Mouse (Mus musculus) limb, embryonic 14.5 days (tissue): ENCODE measurements around the gene Col4a2. TPM values are rescaled to one million over a fixed set of nuclear protein-coding genes. Genes with fewer than 3 reads are reported as not detected.

Experiments used
- ATAC-seq: fragments of 200-750 bp; cut with Nextera tagmentation; 2 replicates; pipeline ENCODE4 v1.8.0; 2017; ENCODE audit warnings: low read depth, moderate number of reproducible peaks, moderate TSS enrichment; ENCODE audit not compliant: low FRiP score
- DNase-seq: peaks from one replicate; pipeline ENCODE4 v3.0.0-alpha.2; 2015; ENCODE audit warnings: low spot score
- H3K27ac ChIP-seq: fragments of 300-500 bp; sonication (generic); replicated peaks from 2 replicates; pipeline ENCODE4 v1.5.1; 2014; ENCODE audit warnings: low read depth, mild to moderate bottlenecking, low read length, moderate library complexity, mixed read lengths
- H3K27me3 ChIP-seq: fragments of 300-500 bp; sonication (generic); 2 replicates; pipeline ENCODE4 v1.6.1; 2014; ENCODE audit warnings: low read length, mixed read lengths; ENCODE audit not compliant: control insufficient read depth, insufficient read depth
- H3K36me3 ChIP-seq: fragments of 300-500 bp; sonication (generic); 2 replicates; pipeline ENCODE4 v1.6.1; 2014; ENCODE audit warnings: mild to moderate bottlenecking, low read length, moderate library complexity, mixed read lengths; ENCODE audit not compliant: control insufficient read depth, insufficient read depth
- H3K4me1 ChIP-seq: fragments of 300-500 bp; sonication (generic); 2 replicates; pipeline ENCODE4 v1.6.1; 2014; ENCODE audit warnings: antibody characterized with exemption, low read length, mixed read lengths; ENCODE audit not compliant: control insufficient read depth, insufficient read depth
- H3K4me2 ChIP-seq: fragments of 300-500 bp; sonication (generic); replicated peaks from 2 replicates; pipeline ENCODE4 v1.6.1; 2014; ENCODE audit warnings: low read depth, mild to moderate bottlenecking, low read length, moderate library complexity; ENCODE audit not compliant: severe bottlenecking
- H3K4me3 ChIP-seq: fragments of 300-500 bp; sonication (generic); replicated peaks from 2 replicates; pipeline ENCODE4 v1.5.1; 2014; ENCODE audit warnings: low read length
- H3K9ac ChIP-seq: fragments of 300-500 bp; sonication (generic); 2 replicates; pipeline ENCODE4 v1.6.1; 2014; ENCODE audit warnings: mild to moderate bottlenecking, low read depth, low read length, moderate library complexity; ENCODE audit not compliant: severe bottlenecking
- H3K9me3 ChIP-seq: fragments of 300-500 bp; sonication (generic); 2 replicates; pipeline ENCODE4 v1.6.1; 2016; ENCODE audit warnings: low read length; ENCODE audit not compliant: control insufficient read depth
- POLR2A ChIP-seq: fragments of 200-500 bp; IDR thresholded peaks from 2 replicates; pipeline ENCODE4 v1.8.0; 2012; ENCODE audit warnings: inconsistent platforms, mild to moderate bottlenecking, moderate library complexity, borderline replicate concordance; ENCODE audit not compliant: insufficient read depth, insufficient read length; ENCODE audit errors: extremely low read depth
- WGBS: fragments of 180-500 bp; shearing (Covaris S2); extraction: QIAGEN DNeasy Blood & Tissue Kit; methylation state at CpG from one replicate; pipeline ENCODE4 v1.1.7; 2014; 5-methylcytosine and 5-hydroxymethylcytosine counted together
- polyA plus RNA-seq, 2 experiments: library from polyadenylated mRNA; depleted of rRNA in 1 of 2; stranded (reverse) in 1 of 2; unstranded in 1 of 2; fragments of >200 nt; fragmentation: Nextera tagmentation in 1 of 2; extraction: Ambion mirVana in 1 of 2; gene quantifications; 2 replicates each; pipeline versions ENCODE4 v1.2.1 to v1.2.3; 2012 to 2014

Gene Col4a2
- polyA plus RNA-seq, 2 experiments = 76.4 to 89.0 TPM

DNA sequence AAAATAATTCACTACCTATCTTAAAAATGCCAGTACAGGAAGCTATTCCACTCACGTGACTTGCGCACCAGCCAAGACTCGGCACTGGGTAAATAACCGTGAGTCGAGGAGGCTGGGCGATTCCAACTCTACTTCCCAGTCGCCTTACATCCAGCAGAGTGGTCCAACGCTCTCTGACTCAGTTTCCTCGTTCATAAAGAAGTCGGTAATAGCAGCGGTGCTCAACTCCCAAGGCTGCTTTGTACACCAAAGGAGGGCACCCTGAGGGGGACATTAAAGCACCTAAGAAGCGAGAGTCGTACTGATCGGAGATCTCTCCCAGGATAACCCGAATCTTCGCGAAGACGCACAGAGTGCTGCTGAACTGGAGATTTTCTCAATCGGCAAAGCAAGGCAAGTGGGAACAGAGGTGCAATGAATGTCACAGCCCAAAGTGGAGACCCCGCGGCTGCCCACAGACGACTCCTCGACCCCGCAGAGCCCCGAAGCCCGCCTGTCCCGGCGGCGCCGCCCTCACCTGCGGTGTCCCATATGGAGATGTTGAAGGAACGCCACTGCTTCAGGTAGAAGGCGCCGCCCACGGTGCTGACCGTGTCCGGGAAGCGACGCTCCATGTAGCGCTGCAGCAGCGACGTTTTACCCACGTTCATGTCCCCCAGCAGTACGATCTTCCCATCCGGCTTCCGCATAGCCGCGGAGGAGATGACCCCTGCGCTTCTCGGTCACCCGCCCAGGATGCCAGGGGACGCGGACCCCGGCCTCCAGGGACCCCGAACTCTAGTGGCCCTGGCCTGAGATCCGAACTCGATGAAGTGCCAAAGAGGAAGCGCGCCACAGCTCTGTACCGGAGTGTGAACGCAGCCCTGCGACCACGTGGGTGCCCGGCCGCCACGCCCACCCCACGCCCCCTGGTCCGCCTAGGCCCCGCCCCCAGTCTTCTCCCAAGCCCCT is 165.5 kb downstream of the Col4a2 start, which contains the start of gene Rab20:
TSS of gene Rab20 (minus strand) at position 900 of the 951 bp plus-strand sequence.
- H3K4me2 ChIP-seq = peak within 1 kb of the TSS; percentile 100
- DNase-seq (peak; percentile 70), ATAC-seq (peak; percentile 81)
- H3K9ac ChIP-seq = peak within 1 kb of the TSS; percentile 45; the same call in 1 of the 2 replicates
- peak within 1 kb of the TSS; percentile 53 for H3K4me3 ChIP-seq
- H3K27me3 ChIP-seq = peaks cover 41% of the 10 kb centered on the region
- no peak for TF ChIP-seq POLR2A
- H3K4me1 ChIP-seq = peaks cover 20% of the 10 kb centered on the region
- H3K36me3 ChIP-seq = no peaks in the 10 kb centered on the region
- WGBS = under 1% methylated on average over 50 of the region's 69 CpGs
- H3K9me3 ChIP-seq = no peaks in the 10 kb centered on the region
- no peak within 1 kb of the TSS for H3K27ac ChIP-seq

DNA sequence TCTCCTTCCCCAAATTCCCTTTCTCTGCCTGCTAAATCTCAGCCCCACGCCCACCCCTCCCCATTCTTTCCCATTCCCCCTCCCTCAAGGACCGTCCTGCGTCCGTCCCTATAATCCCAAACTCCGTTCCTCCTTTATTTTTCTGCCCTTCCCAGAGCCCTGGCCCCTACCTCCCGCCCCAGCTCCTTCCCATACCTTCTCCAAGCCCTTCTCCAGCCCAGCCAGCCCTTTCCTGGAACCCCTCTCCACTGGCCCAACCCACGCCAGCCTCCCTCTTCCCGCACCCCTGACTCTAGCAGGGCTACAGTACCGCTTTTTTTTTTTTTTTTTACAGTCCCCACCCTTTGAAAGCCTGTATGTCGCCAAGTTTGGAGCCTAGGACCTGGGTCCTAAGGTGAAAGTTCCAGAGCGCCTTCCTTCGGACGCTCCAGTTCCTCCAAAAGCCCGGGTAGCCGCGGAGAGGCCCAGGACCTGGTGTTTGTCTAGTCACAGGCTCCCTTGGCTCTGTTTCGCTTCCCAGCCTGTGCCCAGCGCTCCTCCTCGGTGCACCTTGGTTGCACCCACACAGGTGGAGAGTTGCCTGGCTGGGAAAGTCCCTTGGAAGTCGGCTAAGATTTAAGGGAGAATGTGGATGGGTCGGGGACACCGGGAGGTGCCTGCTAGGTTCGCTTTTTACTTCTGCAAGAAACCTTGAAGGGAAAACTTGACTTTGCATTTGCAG is 166.4 kb downstream of the Col4a2 start:
- H3K27me3 ChIP-seq = peaks cover 41% of the 10 kb centered on the region

GRCm38 (mm10) chr8:11479591-11479990 is 167.0 kb downstream of the Col4a2 start:
- Histone ChIP-seq H3K27me3 (peaks cover 41% of the 10 kb centered on the region), H3K9ac (no peak overlapping the region), H3K4me1 (peaks cover 20% of the 10 kb centered on the region), H3K27ac (no peak overlapping the region), H3K9me3 (no peaks in the 10 kb centered on the region), H3K36me3 (no peaks in the 10 kb centered on the region), H3K4me2 (no peak overlapping the region), H3K4me3 (no peak overlapping the region; the same call in 1 of the 2 replicates)
- ATAC-seq = no peak
- TF ChIP-seq POLR2A = no peak
- no peak for DNase-seq
- WGBS = 9% methylated on average over 14 of the region's 14 CpGs

More for the DNA sequence above, 166.4 kb downstream of the Col4a2 start:
- 1% methylated on average over 22 of the region's 23 CpGs for WGBS
- Histone ChIP-seq H3K36me3 (no peaks in the 10 kb centered on the region), H3K9me3 (no peaks in the 10 kb centered on the region), H3K27ac (no peak overlapping the region), H3K4me3 (peak overlapping the region; percentile 53), H3K4me1 (peaks cover 20% of the 10 kb centered on the region), H3K4me2 (peak overlapping the region; percentile 100), H3K9ac (no peak overlapping the region)
- ATAC-seq (no peak), DNase-seq (no peak)
- TF ChIP-seq POLR2A = no peak

DNA sequence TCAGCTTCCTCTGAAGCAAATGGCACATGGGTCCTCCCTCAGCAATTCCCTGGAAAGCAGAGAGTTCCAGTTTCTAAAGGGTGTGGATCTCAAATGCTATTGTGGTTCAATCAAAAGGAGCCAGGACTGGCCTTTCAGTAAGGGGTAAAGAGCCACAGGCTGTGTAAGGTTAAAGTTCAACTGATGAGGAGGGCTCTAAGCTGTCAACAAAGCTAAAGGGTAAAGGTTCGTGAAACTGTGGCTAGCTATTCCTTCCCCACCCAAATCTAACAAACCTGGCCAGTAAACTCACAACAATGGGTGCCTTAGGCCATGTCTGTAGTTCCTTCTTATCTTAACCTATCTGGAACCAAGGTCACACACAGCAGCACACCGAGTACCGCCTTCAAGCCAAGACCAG is 169.3 kb downstream of the Col4a2 start:
- Histone ChIP-seq H3K9me3 (no peaks in the 10 kb centered on the region), H3K4me1 (peaks cover 13% of the 10 kb centered on the region), H3K4me2 (no peak overlapping the region), H3K9ac (no peak overlapping the region), H3K27me3 (peaks cover 29% of the 10 kb centered on the region), H3K4me3 (no peak overlapping the region), H3K27ac (no peak overlapping the region), H3K36me3 (no peaks in the 10 kb centered on the region)
- ATAC-seq (no peak), DNase-seq (no peak)
- 74% methylated on average over 3 of the region's 3 CpGs for WGBS
- TF ChIP-seq POLR2A = no peak

DNA sequence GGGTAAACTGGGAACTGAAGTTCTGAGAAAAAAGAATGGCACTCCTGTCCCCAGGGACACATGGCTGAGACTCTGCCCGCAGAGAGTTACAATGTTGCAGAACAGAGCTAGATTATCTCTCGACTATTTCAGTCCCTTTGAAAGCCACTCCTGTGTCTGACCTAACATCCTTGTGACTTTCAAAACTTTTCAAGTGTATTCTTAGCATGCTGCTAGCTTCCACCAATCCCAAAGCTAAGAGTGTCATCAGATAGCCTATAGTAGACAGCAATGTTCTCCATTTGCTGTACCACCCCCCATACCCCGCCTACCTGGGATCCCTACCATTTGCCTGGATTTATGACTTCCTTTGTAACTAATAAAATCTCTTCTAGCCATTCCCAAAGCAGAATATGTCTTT is 169.9 kb downstream of the Col4a2 start:
- Histone ChIP-seq H3K4me3 (no peak overlapping the region), H3K4me1 (peaks cover 9% of the 10 kb centered on the region), H3K4me2 (no peak overlapping the region), H3K36me3 (no peaks in the 10 kb centered on the region), H3K9ac (no peak overlapping the region), H3K27me3 (peaks cover 24% of the 10 kb centered on the region), H3K27ac (no peak overlapping the region), H3K9me3 (no peaks in the 10 kb centered on the region)
- TF ChIP-seq POLR2A = no peak
- WGBS = 50% methylated on average over 3 of the region's 3 CpGs
- ATAC-seq = no peak
- no peak for DNase-seq
